Mouse (Mus musculus) liver, embryonic 14.5 days (tissue): Measurements from ENCODE around the gene Akap8l.

ENCODE experiments used
- CTCF ChIP-seq: IDR thresholded peaks from 2 replicates; pipeline ENCODE4 v1.5.1; 2016; ENCODE audit warnings: antibody characterized with exemption, low read depth, control low read depth
- EP300 ChIP-seq: IDR thresholded peaks from 2 replicates; pipeline ENCODE4 v1.6.1; 2016; ENCODE audit warnings: antibody characterized with exemption, low read depth

DNA sequence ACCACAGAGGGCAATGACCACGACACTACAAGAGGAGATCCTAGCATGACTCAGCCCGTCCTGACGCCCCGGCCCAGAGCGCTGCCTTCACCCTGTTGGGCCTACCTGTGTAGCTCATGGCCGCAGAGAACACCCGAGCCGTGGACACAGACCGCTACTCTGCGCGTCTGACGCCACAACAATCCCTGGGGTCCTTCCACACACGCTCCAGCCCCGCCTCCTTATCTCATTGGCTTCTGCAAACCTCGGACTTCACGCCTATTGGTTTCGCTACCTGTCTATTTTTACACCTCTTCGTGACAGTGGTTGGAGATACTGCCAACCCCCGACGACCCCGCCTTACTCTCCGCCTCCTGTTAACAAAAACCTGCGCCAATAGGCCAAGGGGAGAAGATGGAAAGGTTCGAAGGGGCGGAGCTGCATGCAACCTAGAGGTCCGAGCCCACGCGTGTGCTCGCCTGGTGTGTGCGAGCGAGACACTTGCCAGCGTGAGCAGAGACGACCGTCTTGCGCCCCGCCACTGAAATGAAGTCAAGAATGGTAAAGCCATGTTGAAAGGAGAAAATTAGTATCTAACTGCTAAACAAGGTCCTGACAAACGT is at the start of gene Akap8l:
- TF ChIP-seq CTCF (no peak), EP300 (peak; percentile 64; the same call in 1 of the 2 replicates)
